Mouse (Mus musculus): Measurements from ENCODE around the gene Grn. TPM values are rescaled to one million over a fixed set of nuclear protein-coding genes. Genes with fewer than 3 reads are reported as not detected.

Grn gene
- polyA plus RNA-seq, 1 experiment from 2014 or later = 161 TPM

GRCm38 (mm10) chr11:102405544-102406285, 24.4 kb upstream of the Grn start:
- H3K4me1 ChIP-seq (ENCODE audit: insufficient read depth) = peaks cover 26% of the 10 kb centered on the region
- peaks cover 36% of the 10 kb centered on the region for H3K36me3 ChIP-seq (replicated peaks; ENCODE audit: insufficient read depth, low read length)
- no peaks in the 10 kb centered on the region for H3K9me3 ChIP-seq (ENCODE audit: low read length)
- H3K4me2 ChIP-seq (ENCODE audit: low read depth, low read length) = peak overlapping the region; percentile 82
- 74% methylated on average over 11 of the region's 11 CpGs for WGBS (ENCODE audit: insufficient replicate concordance)
- TF ChIP-seq EP300 (IDR thresholded peaks at IDR 0.05; ENCODE audit: low read depth) (no peak), CTCF (IDR thresholded peaks at IDR 0.05; ENCODE audit: low read depth) (no peak)
- peak overlapping the region; percentile 99 for H3K4me3 ChIP-seq (ENCODE audit: low read depth, low read length)
- H3K9ac ChIP-seq (replicated peaks) = peak overlapping the region; percentile 100
- H3K27ac ChIP-seq (ENCODE audit: low read depth) = peak overlapping the region; percentile 99
- DNase-seq = no peak
- no peak for ATAC-seq
- H3K27me3 ChIP-seq (ENCODE audit: insufficient read depth, low read length) = peaks cover 2% of the 10 kb centered on the region

GRCm38 (mm10) chr11:102406401-102406800, 23.7 kb upstream of the Grn start:
- DNase-seq = peak; percentile 38
- 21% methylated on average over 3 of the region's 3 CpGs for WGBS (ENCODE audit: insufficient replicate concordance)
- no peak for ATAC-seq
- Histone ChIP-seq H3K9me3 (ENCODE audit: low read length) (no peaks in the 10 kb centered on the region), H3K4me2 (ENCODE audit: low read depth, low read length) (peak overlapping the region; percentile 82), H3K27ac (ENCODE audit: low read depth) (peak overlapping the region; percentile 99), H3K4me3 (ENCODE audit: low read depth, low read length) (peak overlapping the region; percentile 99), H3K9ac (replicated peaks) (peak overlapping the region; percentile 100), H3K36me3 (replicated peaks; ENCODE audit: insufficient read depth, low read length) (peaks cover 36% of the 10 kb centered on the region), H3K27me3 (ENCODE audit: insufficient read depth, low read length) (no peaks in the 10 kb centered on the region), H3K4me1 (ENCODE audit: insufficient read depth) (peaks cover 33% of the 10 kb centered on the region)
- TF ChIP-seq EP300 (IDR thresholded peaks at IDR 0.05; ENCODE audit: low read depth) = 0 out of 2 replicates have a peak, but pooled peaks have one; percentile 24
- TF ChIP-seq CTCF (IDR thresholded peaks at IDR 0.05; ENCODE audit: low read depth) = no peak

- ATAC-seq (peak; percentile 67), DNase-seq (peak; percentile 97)
- TF ChIP-seq EP300 (IDR thresholded peaks at IDR 0.05; ENCODE audit: low read depth) (0 out of 2 replicates have a peak, but pooled peaks have one; percentile 6), CTCF (IDR thresholded peaks at IDR 0.05; ENCODE audit: low read depth) (no peak)
- Histone ChIP-seq H3K4me1 (ENCODE audit: insufficient read depth) (peaks cover 35% of the 10 kb centered on the region), H3K27ac (ENCODE audit: low read depth) (peak overlapping the region; percentile 99), H3K4me2 (ENCODE audit: low read depth, low read length) (peak overlapping the region; percentile 82), H3K9ac (replicated peaks) (peak overlapping the region; percentile 100), H3K4me3 (ENCODE audit: low read depth, low read length) (peak overlapping the region; percentile 99), H3K36me3 (replicated peaks; ENCODE audit: insufficient read depth, low read length) (peaks cover 33% of the 10 kb centered on the region), H3K9me3 (ENCODE audit: low read length) (no peaks in the 10 kb centered on the region), H3K27me3 (ENCODE audit: insufficient read depth, low read length) (no peaks in the 10 kb centered on the region)
- WGBS (ENCODE audit: insufficient replicate concordance) = under 1% methylated on average over 83 of the region's 85 CpGs
These were observed 22.9 kb upstream of the Grn start for GRCm38 (mm10) chr11:102406900-102407833.

GRCm38 (mm10) chr11:102407834-102408215, 22.3 kb upstream of the Grn start, which contains the start of gene Slc25a39:
Gene Slc25a39, minus strand, starts transcription at chr11:102407946.
- TF ChIP-seq EP300 (IDR thresholded peaks at IDR 0.05; ENCODE audit: low read depth) (no peak), CTCF (IDR thresholded peaks at IDR 0.05; ENCODE audit: low read depth) (no peak)
- WGBS (ENCODE audit: insufficient replicate concordance) = 1% methylated on average over 19 of the region's 19 CpGs
- peak; percentile 45 for ATAC-seq

GRCm38 (mm10) chr11:102408344-102408876, 21.7 kb upstream of the Grn start:
- ATAC-seq (peak; percentile 79), DNase-seq (peak; percentile 97)
- WGBS (ENCODE audit: insufficient replicate concordance) = under 1% methylated on average over 32 of the region's 32 CpGs
- Histone ChIP-seq H3K4me2 (ENCODE audit: low read depth, low read length) (peak overlapping the region; percentile 82), H3K36me3 (replicated peaks; ENCODE audit: insufficient read depth, low read length) (peaks cover 20% of the 10 kb centered on the region), H3K4me3 (ENCODE audit: low read depth, low read length) (peak overlapping the region; percentile 99), H3K9me3 (ENCODE audit: low read length) (no peaks in the 10 kb centered on the region), H3K9ac (replicated peaks) (peak overlapping the region; percentile 100), H3K4me1 (ENCODE audit: insufficient read depth) (peaks cover 35% of the 10 kb centered on the region), H3K27me3 (ENCODE audit: insufficient read depth, low read length) (no peaks in the 10 kb centered on the region), H3K27ac (ENCODE audit: low read depth) (peak overlapping the region; percentile 99)
- TF ChIP-seq CTCF (IDR thresholded peaks at IDR 0.05; ENCODE audit: low read depth) (no peak), EP300 (IDR thresholded peaks at IDR 0.05; ENCODE audit: low read depth) (peak; percentile 79)

More at GRCm38 (mm10) chr11:102407834-102408215, 22.3 kb upstream of the Grn start, which contains the start of gene Slc25a39:
- H3K9me3 ChIP-seq (ENCODE audit: low read length) = no peaks in the 10 kb centered on the region
- peaks cover 35% of the 10 kb centered on the region for H3K4me1 ChIP-seq (ENCODE audit: insufficient read depth)
- peak within 1 kb of the TSS; percentile 82 for H3K4me2 ChIP-seq (ENCODE audit: low read depth, low read length)
- H3K27ac ChIP-seq (ENCODE audit: low read depth) = peak within 1 kb of the TSS; percentile 99
- peaks cover 26% of the 10 kb centered on the region for H3K36me3 ChIP-seq (replicated peaks; ENCODE audit: insufficient read depth, low read length)
- peak within 1 kb of the TSS; percentile 100 for H3K9ac ChIP-seq (replicated peaks)
- H3K27me3 ChIP-seq (ENCODE audit: insufficient read depth, low read length) = no peaks in the 10 kb centered on the region
- H3K4me3 ChIP-seq (ENCODE audit: low read depth, low read length) = peak within 1 kb of the TSS; percentile 99
- no peak for DNase-seq
